Mouse (Mus musculus): ENCODE measurements around the gene Best3.

- no peak for TF ChIP-seq USF1 (IDR thresholded peaks at IDR 0.05; ENCODE audit: low read depth)
- no peak for TF ChIP-seq TCF12 (IDR thresholded peaks at IDR 0.05; ENCODE audit: insufficient read depth, poor library complexity, severe bottlenecking)
- TF ChIP-seq MAX (IDR thresholded peaks at IDR 0.05; ENCODE audit: low read depth), result no peak
- TF ChIP-seq POLR2AphosphoS2 (IDR thresholded peaks at IDR 0.05; ENCODE audit: insufficient read length, low read depth), result no peak
- no peak for TF ChIP-seq POLR2A (IDR thresholded peaks at IDR 0.05; ENCODE audit: insufficient read length, low read depth)
- TF ChIP-seq REST (IDR thresholded peaks at IDR 0.05; ENCODE audit: insufficient read depth, insufficient read length), result no peak
- no peak for TF ChIP-seq MYOD1 (IDR thresholded peaks at IDR 0.05; ENCODE audit: control insufficient read depth in 1 of 3, insufficient read length in 2 of 3, low read depth in 2 of 3)
- no peak for TF ChIP-seq E2F4 (IDR thresholded peaks at IDR 0.05; ENCODE audit: insufficient read depth)
- TF ChIP-seq CEBPB (IDR thresholded peaks at IDR 0.05; ENCODE audit: insufficient read depth, poor library complexity, severe bottlenecking), result no peak
- no peak for TF ChIP-seq MYOG (IDR thresholded peaks at IDR 0.05; ENCODE audit: control insufficient read depth in 1 of 3, insufficient read depth in 1 of 3, insufficient read length in 2 of 3, low read depth in 2 of 3)
Observed at GRCm38 (mm10) chr10:116944940-116945339, 41.2 kb upstream of the Best3 start.

Data from myocyte (in vitro differentiated cells).